Mouse (Mus musculus) heart, adult 2 months (tissue): ENCODE measurements around the gene Smo.

ENCODE experiments used
- CTCF ChIP-seq: fragments of 200-600 bp; IDR thresholded peaks from 2 replicates; pipeline ENCODE4 v1.8.1; 2022; ENCODE audit warnings: antibody characterized with exemption, mild to moderate bottlenecking, moderate library complexity
- POLR2A ChIP-seq: fragments of 200-500 bp; IDR thresholded peaks from 2 replicates; pipeline ENCODE4 v1.6.1; 2011; ENCODE audit warnings: mild to moderate bottlenecking, low read depth, low read length, control low read depth; ENCODE audit not compliant: insufficient read depth

DNA sequence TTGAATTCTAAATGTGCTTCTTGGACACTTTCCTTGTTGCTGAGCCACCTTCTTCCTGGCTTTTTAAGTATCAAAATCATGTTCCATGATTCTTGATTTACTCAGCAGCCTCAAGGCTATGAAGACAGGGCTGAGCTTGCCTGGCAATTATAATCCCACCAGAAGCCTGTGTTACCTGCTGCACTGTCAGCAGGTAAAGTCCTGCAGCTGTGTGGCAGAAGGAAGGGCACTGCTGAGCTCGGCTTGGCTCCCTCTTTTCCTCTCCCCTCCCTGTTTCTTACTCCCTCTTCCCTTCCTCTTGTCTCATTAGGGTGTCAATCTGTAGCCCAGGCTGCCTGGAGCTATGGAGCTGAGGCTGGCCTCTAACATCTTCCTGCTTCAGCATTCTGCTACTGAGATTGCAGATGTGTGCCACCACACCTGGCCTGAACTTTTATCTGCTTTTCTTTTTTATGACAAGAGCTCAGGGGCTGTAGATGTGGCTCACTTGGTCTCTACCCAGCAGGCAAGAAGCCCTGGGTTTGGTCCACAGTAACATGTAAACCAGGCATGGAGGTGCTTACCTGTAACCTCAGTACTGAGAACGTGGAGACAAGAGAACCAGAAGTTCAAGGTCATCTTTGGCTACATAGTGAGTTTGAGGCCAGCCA is 35.5 kb downstream of the Smo start:
- TF ChIP-seq CTCF = no peak
- no peak for TF ChIP-seq POLR2A
